Mouse (Mus musculus) liver, embryonic 12.5 days (tissue): ENCODE measurements around the gene Atp2a2. TPM values are rescaled to one million over a fixed set of nuclear protein-coding genes. Genes with fewer than 3 reads are reported as not detected.

Experiments used
- ATAC-seq: fragments of 200-750 bp; cut with Nextera tagmentation; 2 replicates; pipeline ENCODE4 v1.8.0; 2017; ENCODE audit warnings: moderate number of reproducible peaks, mild to moderate bottlenecking, moderate library complexity
- H3K27ac ChIP-seq: fragments of 300-500 bp; sonication (generic); 2 replicates; pipeline ENCODE4 v1.5.1; 2016; ENCODE audit warnings: mild to moderate bottlenecking
- H3K27me3 ChIP-seq: fragments of 300-500 bp; sonication (generic); replicated peaks from 2 replicates; pipeline ENCODE4 v1.6.1; 2016; ENCODE audit warnings: mild to moderate bottlenecking, moderate library complexity
- H3K36me3 ChIP-seq: fragments of 300-500 bp; sonication (generic); 2 replicates; pipeline ENCODE4 v1.6.1; 2016; ENCODE audit warnings: mild to moderate bottlenecking, moderate library complexity
- H3K4me1 ChIP-seq: fragments of 300-500 bp; sonication (generic); 2 replicates; pipeline ENCODE4 v1.6.1; 2016
- H3K4me2 ChIP-seq: fragments of 300-500 bp; sonication (generic); 2 replicates; pipeline ENCODE4 v1.6.1; 2016; ENCODE audit warnings: mild to moderate bottlenecking, moderate library complexity
- H3K4me3 ChIP-seq: fragments of 300-500 bp; sonication (generic); 2 replicates; pipeline ENCODE4 v1.5.1; 2016; ENCODE audit warnings: mild to moderate bottlenecking, moderate library complexity
- H3K9ac ChIP-seq: fragments of 300-500 bp; sonication (generic); 2 replicates; pipeline ENCODE4 v1.6.1; 2016; ENCODE audit warnings: mild to moderate bottlenecking, moderate library complexity
- H3K9me3 ChIP-seq: fragments of 300-500 bp; sonication (generic); replicated peaks from 2 replicates; pipeline ENCODE4 v1.6.1; 2016; ENCODE audit warnings: mild to moderate bottlenecking, moderate library complexity
- WGBS: fragments of 180-500 bp; shearing (Covaris S2); methylation state at CpG from one replicate; pipeline ENCODE4 v1.1.7; 2016; ENCODE audit not compliant: insufficient replicate concordance; 5-methylcytosine and 5-hydroxymethylcytosine counted together
- polyA plus RNA-seq: library from polyadenylated mRNA; unstranded; fragments of >200 nt; fragmentation: Nextera tagmentation; extraction: Ambion mirVana; gene quantifications from 2 replicates; pipeline ENCODE4 v1.2.1, GENCODE M21; 2016

Atp2a2 gene
- polyA plus RNA-seq, 1 experiment from 2014 or later = 44.2 TPM

DNA sequence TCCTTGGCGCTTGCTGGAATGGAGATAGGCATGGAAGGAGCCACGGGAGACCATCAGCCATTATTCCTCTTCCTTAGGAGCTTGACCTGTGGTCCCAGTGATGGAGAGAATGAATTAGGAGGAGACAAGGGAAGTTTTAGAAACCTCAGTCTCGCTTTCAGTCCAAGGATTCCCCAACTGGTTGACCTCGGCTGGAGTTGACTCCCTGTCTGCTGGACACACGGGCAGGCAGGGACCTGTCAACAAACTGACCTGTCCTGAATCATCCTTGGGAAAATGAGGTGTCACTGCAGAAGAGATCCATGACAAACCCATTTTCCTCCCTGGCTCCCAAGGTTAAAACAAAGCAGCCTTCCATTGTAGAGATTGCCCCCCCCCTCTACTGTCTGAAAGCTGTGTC lies 14.9 kb upstream of the Atp2a2 start:
- Histone ChIP-seq H3K27me3 (peaks cover 50% of the 10 kb centered on the region), H3K9me3 (no peaks in the 10 kb centered on the region), H3K9ac (no peak overlapping the region), H3K4me2 (no peak overlapping the region), H3K36me3 (no peaks in the 10 kb centered on the region), H3K27ac (no peak overlapping the region), H3K4me1 (peaks cover 18% of the 10 kb centered on the region), H3K4me3 (no peak overlapping the region)
- ATAC-seq = no peak
- 57% methylated on average over 5 of the region's 5 CpGs for WGBS

DNA sequence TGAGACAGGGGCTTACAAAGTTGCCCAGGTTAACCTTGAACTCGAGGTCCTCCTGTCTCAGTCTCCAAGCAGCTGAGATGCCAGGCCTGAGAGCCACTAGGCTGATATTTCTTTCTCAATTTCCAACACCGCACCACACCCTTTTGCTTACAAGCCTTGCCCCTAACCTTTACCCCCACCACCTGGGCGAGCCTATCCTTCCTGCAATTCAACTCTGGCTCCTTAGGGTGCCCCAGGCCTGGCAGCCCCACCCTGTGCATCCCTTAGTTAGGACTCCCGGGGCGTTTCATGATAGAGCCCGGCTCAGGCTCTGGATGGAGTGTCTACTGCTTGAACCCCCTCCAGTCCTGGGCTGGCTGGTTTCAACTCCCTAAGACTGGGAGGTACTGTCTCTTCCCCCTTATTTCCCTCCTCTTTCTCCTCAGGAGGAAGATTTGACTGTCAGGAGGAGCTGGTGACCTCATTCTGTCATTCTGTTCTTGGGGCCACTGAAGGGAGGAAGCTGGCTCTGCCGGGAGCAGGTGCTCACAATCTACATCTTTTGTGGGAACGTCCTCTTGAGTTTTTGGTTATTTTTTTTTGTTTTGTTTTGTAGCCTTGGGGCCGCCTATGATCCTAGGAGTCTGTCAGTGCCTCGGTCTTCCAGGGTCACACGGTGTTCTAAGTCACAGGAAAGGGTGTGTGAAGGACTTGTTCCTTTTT lies 14.2 kb upstream of the Atp2a2 start:
- Histone ChIP-seq H3K27me3 (peaks cover 55% of the 10 kb centered on the region), H3K4me3 (no peak overlapping the region), H3K36me3 (no peaks in the 10 kb centered on the region), H3K27ac (no peak overlapping the region), H3K9me3 (no peaks in the 10 kb centered on the region), H3K4me1 (peaks cover 22% of the 10 kb centered on the region), H3K9ac (no peak overlapping the region), H3K4me2 (no peak overlapping the region)
- 59% methylated on average over 11 of the region's 11 CpGs for WGBS
- no peak for ATAC-seq

DNA sequence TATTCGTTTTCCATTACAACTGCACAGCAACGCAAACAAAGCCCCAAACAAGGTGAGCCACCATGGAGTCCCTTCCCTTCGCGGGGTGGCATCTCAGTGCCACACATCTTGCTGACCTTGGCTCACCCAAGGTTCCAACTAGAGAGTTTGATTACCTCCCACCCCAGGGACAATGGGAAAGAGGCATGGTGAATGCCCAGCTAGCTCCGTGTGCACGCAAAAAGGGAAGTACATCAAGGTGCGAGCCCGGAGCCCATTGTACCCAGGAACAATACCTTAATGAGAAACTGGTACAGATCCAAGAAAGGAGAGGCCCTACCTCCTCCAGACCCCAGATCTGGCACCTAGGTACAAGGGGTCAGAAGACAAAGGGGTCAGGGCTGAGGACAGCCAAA lies 12.1 kb upstream of the Atp2a2 start:
- Histone ChIP-seq H3K4me2 (peak overlapping the region; percentile 55), H3K4me1 (peaks cover 19% of the 10 kb centered on the region), H3K27me3 (peaks cover 60% of the 10 kb centered on the region), H3K4me3 (no peak overlapping the region), H3K36me3 (no peaks in the 10 kb centered on the region), H3K9ac (no peak overlapping the region), H3K9me3 (no peaks in the 10 kb centered on the region), H3K27ac (no peak overlapping the region)
- WGBS = 23% methylated on average over 8 of the region's 8 CpGs
- no peak for ATAC-seq

DNA sequence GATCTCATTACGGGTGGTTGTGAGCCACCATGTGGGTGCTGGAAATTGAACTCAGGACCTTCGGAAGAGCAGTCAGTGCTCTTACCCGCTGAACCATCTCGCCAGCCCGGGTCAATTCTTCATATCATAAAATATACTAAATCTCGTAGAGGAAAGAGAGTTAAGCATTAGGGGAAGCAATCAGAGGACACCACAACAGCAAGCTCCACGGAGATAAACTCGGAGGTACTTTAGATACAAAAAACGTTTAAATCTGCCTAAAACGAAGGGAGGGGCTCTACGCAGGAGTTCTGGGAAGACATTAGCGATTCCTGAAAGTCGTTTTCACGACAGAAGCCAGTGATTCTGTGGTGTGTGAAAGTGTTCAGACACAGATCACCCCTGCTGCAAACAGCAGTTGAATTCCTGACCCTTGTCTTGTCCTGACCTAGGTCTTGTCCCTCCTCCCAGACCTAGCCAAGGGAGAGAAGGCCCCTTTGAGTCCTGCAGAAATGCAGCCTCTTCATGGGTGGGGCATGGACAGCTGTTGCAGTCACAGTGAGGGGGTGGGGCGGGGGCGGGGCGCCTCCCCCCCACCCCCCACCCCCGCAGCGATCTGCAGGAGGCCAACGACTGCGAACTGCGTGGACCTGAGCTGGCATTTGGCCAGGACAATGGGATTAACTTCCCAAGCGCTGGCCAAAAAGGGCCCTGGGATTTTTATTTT lies 11.5 kb upstream of the Atp2a2 start:
- Histone ChIP-seq H3K4me3 (no peak overlapping the region), H3K36me3 (no peaks in the 10 kb centered on the region), H3K27ac (no peak overlapping the region), H3K27me3 (peaks cover 55% of the 10 kb centered on the region), H3K9ac (no peak overlapping the region), H3K4me2 (peak overlapping the region; percentile 55), H3K9me3 (no peaks in the 10 kb centered on the region), H3K4me1 (peaks cover 19% of the 10 kb centered on the region)
- no peak for ATAC-seq
- 27% methylated on average over 23 of the region's 23 CpGs for WGBS

DNA sequence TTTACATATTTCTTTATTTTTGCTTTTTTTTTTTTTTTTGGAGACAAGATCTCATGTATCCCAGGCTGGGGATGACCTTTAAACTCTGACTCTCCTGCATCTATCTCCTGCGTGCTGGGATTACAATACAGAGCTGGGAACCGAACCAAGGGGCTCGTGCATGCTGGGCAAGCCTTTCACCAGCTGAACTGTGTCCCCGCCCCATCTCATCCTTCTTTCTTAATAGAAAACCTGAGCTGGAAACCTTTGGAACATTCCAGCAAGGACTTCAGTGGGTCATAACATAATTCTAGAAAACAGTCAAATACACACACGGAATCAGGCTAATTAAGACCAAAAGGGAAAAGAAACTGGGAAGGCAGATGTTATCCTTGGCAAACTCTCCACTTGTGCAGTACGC lies 10.0 kb upstream of the Atp2a2 start:
- Histone ChIP-seq H3K4me1 (peaks cover 15% of the 10 kb centered on the region), H3K27ac (no peak overlapping the region), H3K27me3 (peaks cover 45% of the 10 kb centered on the region), H3K9me3 (peaks cover 4% of the 10 kb centered on the region; the same call in 1 of the 2 replicates), H3K9ac (no peak overlapping the region), H3K4me3 (no peak overlapping the region), H3K4me2 (no peak overlapping the region), H3K36me3 (no peaks in the 10 kb centered on the region)
- no peak for ATAC-seq
- WGBS = 69% methylated on average over 6 of the region's 6 CpGs

DNA sequence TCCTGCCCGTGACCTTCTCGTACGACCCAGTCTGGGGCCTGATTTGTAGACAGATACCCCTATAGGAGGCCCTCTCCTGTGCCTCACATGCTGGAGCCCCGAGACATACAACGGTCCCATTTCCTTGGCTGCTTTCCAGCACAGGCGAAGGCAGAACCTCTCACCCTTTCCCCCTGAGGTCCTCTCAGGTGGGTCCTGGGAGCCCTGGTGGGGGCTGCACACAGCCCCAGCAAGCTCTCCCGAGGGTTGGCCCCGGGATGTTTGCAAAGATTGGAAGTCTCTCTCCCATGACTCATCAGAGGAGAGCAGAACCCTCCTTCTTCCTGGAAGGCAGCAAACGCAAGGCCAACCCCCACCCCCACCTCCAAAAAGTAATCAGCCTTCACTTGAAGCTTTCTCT lies 9.4 kb upstream of the Atp2a2 start:
- no peaks in the 10 kb centered on the region for H3K36me3 ChIP-seq
- peaks cover 15% of the 10 kb centered on the region for H3K4me1 ChIP-seq
- H3K9ac ChIP-seq = no peak overlapping the region
- WGBS = 31% methylated on average over 9 of the region's 9 CpGs
- H3K4me2 ChIP-seq = no peak overlapping the region
- no peak for ATAC-seq
- no peak overlapping the region for H3K27ac ChIP-seq
- H3K27me3 ChIP-seq = peaks cover 39% of the 10 kb centered on the region
- H3K9me3 ChIP-seq = peaks cover 8% of the 10 kb centered on the region
- H3K4me3 ChIP-seq = no peak overlapping the region

DNA sequence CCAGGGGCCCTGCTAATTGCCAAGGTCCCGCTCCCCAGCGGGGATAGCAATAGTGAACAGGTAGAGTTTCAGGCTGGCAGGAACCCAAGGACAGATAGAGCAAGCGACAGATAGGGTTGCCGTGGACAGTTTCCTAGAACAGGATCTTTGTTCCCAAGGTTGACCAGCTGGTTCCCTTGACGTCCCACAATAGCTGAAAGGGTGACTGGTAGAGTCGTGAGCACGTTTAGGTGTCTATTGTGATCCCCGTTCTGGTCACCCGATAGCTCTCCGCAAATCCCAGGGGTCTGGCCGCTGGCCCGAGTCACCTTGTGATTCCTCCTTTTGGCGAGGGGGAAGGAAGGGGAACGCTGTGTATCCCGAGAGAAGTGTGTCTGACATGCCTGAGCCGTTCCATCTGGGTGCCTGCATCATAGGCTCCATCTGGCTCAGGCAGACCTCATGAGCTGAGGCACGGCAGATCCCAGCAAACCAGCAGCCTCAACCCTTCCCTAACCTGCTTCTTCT lies 8.7 kb upstream of the Atp2a2 start:
- WGBS = 61% methylated on average over 17 of the region's 17 CpGs
- Histone ChIP-seq H3K27ac (no peak overlapping the region), H3K27me3 (peaks cover 34% of the 10 kb centered on the region), H3K4me3 (no peak overlapping the region), H3K36me3 (no peaks in the 10 kb centered on the region), H3K4me2 (no peak overlapping the region), H3K9ac (no peak overlapping the region), H3K4me1 (peaks cover 15% of the 10 kb centered on the region), H3K9me3 (peaks cover 10% of the 10 kb centered on the region)
- ATAC-seq = no peak

DNA sequence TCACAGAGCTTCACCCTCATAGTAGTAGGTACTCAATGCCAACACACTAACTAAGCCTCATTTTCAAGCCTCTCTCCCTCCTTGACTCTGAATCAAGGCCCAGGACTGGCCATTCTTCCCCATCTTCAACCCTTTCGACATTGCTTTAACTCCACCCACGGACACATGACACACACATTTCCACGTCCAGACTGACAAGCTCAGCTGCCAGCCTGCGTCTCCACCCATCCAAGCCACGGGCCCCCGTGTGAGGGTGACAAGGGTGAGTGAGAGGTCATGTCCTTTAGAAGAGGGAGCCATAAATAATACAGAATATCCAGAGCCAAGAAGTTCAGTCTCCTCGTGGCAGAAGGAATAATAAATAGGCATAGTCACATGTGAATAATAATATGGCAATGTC lies 7.6 kb upstream of the Atp2a2 start:
- Histone ChIP-seq H3K9me3 (peaks cover 10% of the 10 kb centered on the region), H3K4me1 (peaks cover 15% of the 10 kb centered on the region), H3K4me3 (no peak overlapping the region), H3K4me2 (no peak overlapping the region), H3K36me3 (no peaks in the 10 kb centered on the region), H3K9ac (no peak overlapping the region), H3K27ac (no peak overlapping the region), H3K27me3 (peaks cover 39% of the 10 kb centered on the region)
- 37% methylated on average over 7 of the region's 7 CpGs for WGBS
- ATAC-seq = no peak

DNA sequence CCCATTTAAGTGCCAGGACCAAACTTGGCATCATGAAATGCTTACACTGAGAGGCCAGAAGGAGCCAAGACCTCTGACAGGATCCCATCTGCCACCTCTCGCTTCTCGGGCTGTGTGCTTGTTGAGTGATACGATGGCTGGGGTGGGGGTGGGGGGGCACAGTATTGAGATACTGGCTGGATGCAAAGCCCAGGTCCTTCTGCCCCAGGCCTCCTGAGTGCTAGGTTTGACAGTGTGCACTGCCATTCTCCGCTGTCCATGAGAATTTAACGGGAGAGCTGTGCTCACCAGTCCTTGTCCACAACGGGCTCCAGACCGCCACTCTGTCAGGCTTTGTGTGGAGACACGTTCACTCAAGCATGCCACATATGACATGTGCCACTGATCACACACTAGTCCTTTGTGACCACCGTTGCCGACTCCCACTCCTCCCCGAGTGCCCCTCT lies 6.9 kb upstream of the Atp2a2 start:
- no peaks in the 10 kb centered on the region for H3K36me3 ChIP-seq
- H3K4me1 ChIP-seq = peaks cover 11% of the 10 kb centered on the region
- H3K4me2 ChIP-seq = no peak overlapping the region
- H3K27ac ChIP-seq = no peak overlapping the region
- peaks cover 10% of the 10 kb centered on the region for H3K9me3 ChIP-seq
- H3K9ac ChIP-seq = no peak overlapping the region
- H3K4me3 ChIP-seq = no peak overlapping the region
- peaks cover 46% of the 10 kb centered on the region for H3K27me3 ChIP-seq
- 85% methylated on average over 11 of the region's 11 CpGs for WGBS
- ATAC-seq = no peak

DNA sequence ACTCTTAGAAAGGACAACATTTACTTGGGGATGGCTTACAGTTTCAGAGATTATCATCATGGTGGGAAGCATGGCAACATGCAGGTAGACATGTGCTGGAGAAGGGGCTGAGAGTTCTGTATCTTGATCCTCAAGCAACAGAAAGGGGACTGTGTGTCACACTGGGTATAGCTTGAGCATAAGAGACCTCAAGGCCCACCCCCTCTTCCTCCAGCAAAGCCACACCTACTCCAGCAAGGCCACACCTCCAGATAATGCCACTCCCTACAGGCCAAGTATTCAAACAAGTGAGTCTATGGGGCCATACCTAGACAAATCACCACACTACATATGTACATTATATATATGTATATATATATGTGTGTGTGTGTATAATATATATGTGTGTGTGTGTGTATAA lies 5.4 kb upstream of the Atp2a2 start:
- H3K4me2 ChIP-seq = no peak overlapping the region
- no peak for ATAC-seq
- H3K9me3 ChIP-seq = peaks cover 10% of the 10 kb centered on the region
- no peak overlapping the region for H3K27ac ChIP-seq
- no peak overlapping the region for H3K9ac ChIP-seq
- no peak overlapping the region for H3K4me3 ChIP-seq
- no peaks in the 10 kb centered on the region for H3K36me3 ChIP-seq
- H3K4me1 ChIP-seq = peaks cover 14% of the 10 kb centered on the region
- H3K27me3 ChIP-seq = peaks cover 57% of the 10 kb centered on the region

DNA sequence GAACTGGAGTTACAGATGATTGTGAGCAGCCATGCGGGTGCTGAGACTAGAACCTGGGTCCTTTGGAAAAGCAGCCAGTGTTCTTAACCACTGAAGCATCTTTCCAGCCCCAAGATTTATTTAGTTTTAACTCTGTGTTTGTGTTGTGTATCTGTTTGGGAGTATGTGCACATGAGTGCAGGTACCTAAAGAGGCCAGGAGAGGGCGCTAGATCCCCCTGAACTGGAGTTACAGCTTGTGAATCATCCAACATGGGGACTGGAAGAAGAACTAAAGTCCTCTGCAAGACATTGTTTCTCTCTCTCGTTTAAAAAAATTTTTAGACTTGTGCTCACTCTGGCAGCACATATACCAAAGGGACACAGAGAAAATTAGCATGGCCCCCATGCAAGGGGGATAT lies 4.4 kb upstream of the Atp2a2 start:
- ATAC-seq = no peak

DNA sequence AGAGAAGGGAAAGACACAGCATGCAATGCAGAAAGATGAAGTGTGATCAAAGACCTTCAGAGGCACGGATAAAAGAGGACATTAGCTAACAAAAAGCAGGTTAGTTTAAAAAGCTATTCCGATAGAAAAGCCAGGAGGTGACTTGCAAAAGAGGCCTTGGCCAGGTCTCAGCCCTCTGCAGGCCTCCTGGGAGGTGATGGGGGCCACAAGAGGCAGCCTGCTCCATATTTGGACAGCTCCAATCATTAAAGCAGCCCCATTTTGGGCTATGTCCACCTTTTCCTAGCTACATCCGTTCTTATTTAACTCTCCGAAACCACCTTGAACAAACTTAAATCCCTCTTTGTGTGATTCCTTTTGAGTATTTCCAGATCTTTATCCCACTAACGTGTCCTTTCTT lies 3.5 kb upstream of the Atp2a2 start:
- 77% methylated on average over 5 of the region's 5 CpGs for WGBS
- peaks cover 42% of the 10 kb centered on the region for H3K27me3 ChIP-seq

More for the DNA sequence above, 4.4 kb upstream of the Atp2a2 start:
- H3K4me3 ChIP-seq = no peak overlapping the region
- peaks cover 12% of the 10 kb centered on the region for H3K4me1 ChIP-seq
- WGBS = 64% methylated on average over 3 of the region's 3 CpGs
- H3K9ac ChIP-seq = no peak overlapping the region
- H3K4me2 ChIP-seq = no peak overlapping the region
- H3K27me3 ChIP-seq = peaks cover 50% of the 10 kb centered on the region
- H3K27ac ChIP-seq = no peak overlapping the region
- H3K9me3 ChIP-seq = peaks cover 10% of the 10 kb centered on the region
- no peaks in the 10 kb centered on the region for H3K36me3 ChIP-seq

More for the DNA sequence above, 3.5 kb upstream of the Atp2a2 start:
- H3K4me3 ChIP-seq = no peak overlapping the region
- H3K9ac ChIP-seq = no peak overlapping the region
- H3K27ac ChIP-seq = no peak overlapping the region
- ATAC-seq = no peak
- no peaks in the 10 kb centered on the region for H3K36me3 ChIP-seq
- H3K4me2 ChIP-seq = no peak overlapping the region
- H3K9me3 ChIP-seq = peaks cover 10% of the 10 kb centered on the region
- H3K4me1 ChIP-seq = peaks cover 11% of the 10 kb centered on the region
